Mouse (Mus musculus) MEL (cell line): ENCODE data around the gene Fgfrl1.
A peak's percentile ranks its signal among the peaks of the same experiment; 100 is the strongest.

Source experiments
- CTCF ChIP-seq, 3 experiments: IDR thresholded peaks in 2 of 3; conservative IDR thresholded peaks in 1 of 3; 2 replicates each; pipeline ENCODE4 v1.5.1; 2011 to 2012; ENCODE audit warnings: low read length in 3 of 3, low read depth in 2 of 3, mild to moderate bottlenecking in 2 of 3, improper control_type of control experiment in 1 of 3, inconsistent platforms in 1 of 3, mixed read lengths in 1 of 3, moderate library complexity in 1 of 3; ENCODE audit not compliant: control insufficient read depth in 1 of 3, insufficient read depth in 1 of 3, poor library complexity in 1 of 3, severe bottlenecking in 1 of 3
- EP300 ChIP-seq, 2 experiments: IDR thresholded peaks; 2 replicates each; pipeline ENCODE4 v1.6.1; 2011; ENCODE audit warnings: improper control_type of control experiment in 2 of 2, low read length in 2 of 2, low read depth in 1 of 2, mild to moderate bottlenecking in 1 of 2
- HCFC1 ChIP-seq: IDR thresholded peaks from 2 replicates; pipeline ENCODE4 v1.6.1; 2012; ENCODE audit warnings: low read depth, mild to moderate bottlenecking, inconsistent platforms, low read length, improper control_type of control experiment, moderate library complexity
- MAZ ChIP-seq: IDR thresholded peaks from 2 replicates; pipeline ENCODE4 v1.6.1; 2012; ENCODE audit warnings: low read depth, mild to moderate bottlenecking, inconsistent platforms, low read length, improper control_type of control experiment
- MYB ChIP-seq: IDR thresholded peaks from 2 replicates; pipeline ENCODE4 v1.6.1; 2011; ENCODE audit warnings: mild to moderate bottlenecking, low read depth, low read length, improper control_type of control experiment
- NRF1 ChIP-seq: IDR thresholded peaks from 2 replicates; pipeline ENCODE4 v1.6.1; 2014; ENCODE audit warnings: low read depth, mild to moderate bottlenecking, inconsistent platforms, low read length, improper control_type of control experiment, moderate library complexity; ENCODE audit not compliant: poor library complexity, insufficient read depth, severe bottlenecking
- POLR2A ChIP-seq, 2 experiments: IDR thresholded peaks; 2 replicates each; pipeline ENCODE4 v1.6.1; 2011 to 2012; ENCODE audit warnings: low read length in 2 of 2, mild to moderate bottlenecking in 2 of 2, control low read depth in 1 of 2, improper control_type of control experiment in 1 of 2, low read depth in 1 of 2, moderate library complexity in 1 of 2; ENCODE audit not compliant: control insufficient read depth in 1 of 2, insufficient read depth in 1 of 2, poor library complexity in 1 of 2
- POLR2AphosphoS2 ChIP-seq: IDR thresholded peaks from 2 replicates; pipeline ENCODE4 v1.6.1; 2011; ENCODE audit warnings: low read length, improper control_type of control experiment
- RAD21 ChIP-seq: IDR thresholded peaks from 2 replicates; pipeline ENCODE4 v1.6.1; 2011; ENCODE audit warnings: mild to moderate bottlenecking, low read depth, low read length, improper control_type of control experiment
- ZC3H11A ChIP-seq: IDR thresholded peaks from 2 replicates; pipeline ENCODE4 v1.6.1; 2012; ENCODE audit warnings: low read depth, mild to moderate bottlenecking, inconsistent platforms, low read length, improper control_type of control experiment

GRCm38 (mm10) chr5:108651823-108652222 is 40.4 kb upstream of the Fgfrl1 start:
- peak; percentile 51 to 91 (median 59) for TF ChIP-seq CTCF (IDR thresholded peaks at IDR 0.05 in 2 of 3, conservative IDR thresholded peaks at IDR 0.05 in 1 of 3; ENCODE audit: control insufficient read depth in 1 of 3, insufficient read depth in 1 of 3, low read depth in 2 of 3, low read length in 3 of 3, poor library complexity in 1 of 3, severe bottlenecking in 1 of 3)
- no peak for TF ChIP-seq POLR2A (IDR thresholded peaks at IDR 0.05; ENCODE audit: control insufficient read depth in 1 of 2, insufficient read depth in 1 of 2, low read depth in 1 of 2, low read length in 2 of 2, poor library complexity in 1 of 2)
- no peak for TF ChIP-seq NRF1
- peak; percentile 41; the same call in 1 of the 2 replicates for TF ChIP-seq MAZ
- TF ChIP-seq RAD21: peak; percentile 80
- no peak for TF ChIP-seq HCFC1
- TF ChIP-seq ZC3H11A: peak; percentile 68
- TF ChIP-seq POLR2AphosphoS2: no peak
- TF ChIP-seq EP300 (IDR thresholded peaks at IDR 0.05; ENCODE audit: low read depth in 1 of 2, low read length in 2 of 2): no peak
- TF ChIP-seq MYB: no peak
